Mouse (Mus musculus): ENCODE measurements at regions not wholly inside any gene's neighbourhood (a gene's known extent, or its start where the extent isn't known, plus 50 kb on each side); places are given as distances from the start of the nearest gene placed in this dataset.
A peak's percentile ranks its signal among the peaks of the same experiment; 100 is the strongest.
"Not testable (repeated sequence)": the region's sequence is repeated elsewhere in the genome, so short reads cannot be mapped to it uniquely, and the experiment has no call there.

- peak; percentile 27 for DNase-seq
Observed at GRCm38 (mm10) chr13:99128979-99129378, 55.6 kb upstream of the Zfp366 start.

GRCm38 (mm10) chr13:99128284-99128691 lies 56.3 kb upstream of the Zfp366 start:
- no peak for DNase-seq

DNA sequence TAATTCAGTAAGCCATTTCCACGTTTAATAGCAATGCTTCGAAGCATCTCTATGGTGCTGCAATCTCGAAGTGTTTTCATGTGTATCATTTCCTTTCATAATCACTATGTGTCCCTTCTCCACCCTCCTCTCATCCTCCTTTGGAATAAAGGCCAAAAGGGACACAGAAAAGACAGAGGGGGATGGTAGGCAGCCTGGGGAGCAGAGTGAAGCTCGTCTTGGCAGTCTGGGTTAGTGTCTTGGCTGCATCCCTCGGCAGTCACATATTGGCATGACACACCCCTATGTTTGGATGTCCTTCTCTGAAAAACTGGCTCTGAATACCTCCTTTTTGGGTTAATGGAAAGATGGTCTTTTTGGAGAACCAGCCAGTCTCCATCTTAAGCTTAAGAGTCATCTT lies 56.9 kb upstream of the Zfp366 start:
- DNase-seq = no peak

DNA sequence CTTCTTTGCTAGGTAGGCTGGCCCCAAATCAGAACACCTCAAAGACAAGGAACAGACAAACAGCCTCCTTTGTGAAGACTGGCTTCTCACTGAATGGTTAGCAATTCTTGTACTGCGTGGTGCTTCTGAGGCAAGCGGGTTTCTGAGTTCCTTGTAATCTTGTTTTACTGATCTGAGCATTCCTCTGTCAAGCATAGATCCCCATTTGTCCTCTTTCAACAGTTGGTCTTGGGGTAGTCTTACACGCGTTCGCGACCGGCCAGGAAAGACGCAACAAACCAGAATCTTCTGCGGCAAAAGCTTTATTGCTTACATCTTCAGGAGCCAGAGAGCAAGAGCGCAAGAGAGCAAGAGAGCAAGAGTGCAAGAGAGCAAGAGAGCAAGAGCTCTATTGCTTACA lies 57.7 kb upstream of the Zfp366 start:
- DNase-seq = not testable (repeated sequence)

- no peak for DNase-seq
Observed at GRCm38 (mm10) chr13:99126538-99126937, 58.1 kb upstream of the Zfp366 start.

DNA sequence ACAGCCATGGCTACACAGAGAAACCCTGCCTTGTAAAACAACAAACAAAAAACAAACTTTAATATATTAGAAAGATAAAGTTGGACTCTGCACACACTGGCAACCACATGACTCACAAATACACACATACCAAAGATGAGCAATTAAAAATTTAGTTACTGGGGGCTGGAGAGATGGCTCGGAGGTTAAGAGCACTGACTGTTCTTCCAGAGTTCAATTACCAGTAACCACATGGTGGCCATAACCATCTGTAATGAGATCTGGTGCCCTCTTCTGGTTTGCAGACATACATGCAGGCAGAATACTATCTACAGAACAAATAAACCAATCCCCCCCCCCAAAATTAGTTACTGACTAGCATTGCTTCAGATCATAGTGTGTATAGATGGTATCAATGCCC lies 58.7 kb upstream of the Zfp366 start:
- DNase-seq = no peak

- peak; percentile 45 for DNase-seq
Observed at GRCm38 (mm10) chr13:99124894-99125570, 59.6 kb upstream of the Zfp366 start.

DNA sequence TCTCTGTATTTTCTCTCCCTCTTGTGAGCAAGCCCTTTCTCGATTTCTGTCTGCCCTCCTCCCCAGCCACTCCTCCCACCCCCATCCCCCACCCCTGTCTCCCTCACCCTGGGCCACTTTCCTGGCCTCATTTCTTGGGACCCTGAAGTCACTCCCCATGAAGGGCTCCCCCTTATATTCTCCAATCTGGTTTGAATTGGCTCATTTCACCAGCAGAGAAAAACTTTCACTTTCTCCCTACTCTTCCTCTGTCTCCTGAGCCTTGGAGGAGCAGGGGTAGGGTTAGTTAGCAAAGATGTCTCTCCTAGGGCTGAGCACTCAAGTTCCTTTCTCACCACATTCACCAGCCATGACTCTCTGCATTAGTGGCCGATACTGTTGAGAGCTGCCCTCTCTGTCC lies 60.5 kb upstream of the Zfp366 start:
- no peak for DNase-seq

DNA sequence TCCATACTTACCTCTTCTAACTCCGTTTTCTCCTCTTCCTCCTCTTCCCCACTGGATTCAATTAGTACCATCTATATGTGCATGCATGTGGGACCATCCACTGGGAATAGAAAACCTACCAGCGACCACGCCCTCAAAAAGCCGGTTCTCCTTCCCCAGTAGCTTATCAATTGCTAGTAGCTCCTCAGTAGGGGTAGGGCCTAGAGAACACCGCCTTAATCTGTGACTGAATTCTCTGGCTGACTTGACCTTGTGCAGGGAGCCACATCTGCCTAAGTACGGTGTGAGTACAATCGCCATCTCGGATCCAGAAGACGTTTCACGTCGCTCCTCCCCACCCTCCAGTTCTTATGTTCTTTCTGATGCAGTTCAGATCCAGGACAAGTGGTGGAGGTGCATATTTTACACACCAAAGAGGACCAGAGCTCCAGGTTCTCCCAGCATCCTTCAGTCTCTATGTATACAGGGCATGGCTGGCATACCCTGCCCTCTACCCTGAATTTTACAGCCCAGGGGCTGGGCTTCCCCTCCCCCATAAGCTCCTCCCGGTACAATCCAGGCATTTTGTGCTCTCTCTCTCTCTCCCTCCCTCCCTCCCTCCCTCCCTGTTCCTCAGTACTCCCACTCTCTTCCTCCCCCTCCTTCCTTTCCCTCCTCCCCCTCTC lies 61.0 kb upstream of the Zfp366 start:
- DNase-seq = no peak

GRCm38 (mm10) chr13:99122539-99122938 lies 62.1 kb upstream of the Zfp366 start:
- not testable (repeated sequence) for DNase-seq

GRCm38 (mm10) chr13:99121096-99121495 lies 63.5 kb upstream of the Zfp366 start:
- no peak for DNase-seq

- DNase-seq = no peak
Observed at GRCm38 (mm10) chr13:99119941-99120340, 64.7 kb upstream of the Zfp366 start.

- DNase-seq = no peak
Observed at GRCm38 (mm10) chr13:99118901-99119300, 65.7 kb upstream of the Zfp366 start.

DNA sequence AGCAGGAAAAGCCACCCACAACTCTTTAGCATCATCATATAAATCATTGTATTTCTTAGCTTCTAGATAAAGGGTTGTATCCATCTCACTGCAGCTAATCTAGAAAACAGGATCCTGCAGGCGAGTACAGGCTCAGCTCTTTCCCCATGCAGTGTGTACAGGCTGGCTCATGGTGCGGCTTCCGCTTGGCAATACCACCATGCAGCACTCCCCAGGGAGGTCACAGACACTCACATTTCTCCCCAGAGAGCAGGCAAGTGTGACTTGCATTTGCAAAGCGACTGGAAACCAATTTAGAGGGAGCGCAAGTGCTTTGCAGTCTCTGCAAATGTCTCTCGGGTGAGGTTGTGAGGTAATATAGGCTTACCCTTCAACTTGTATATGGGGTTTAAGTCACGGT lies 69.1 kb upstream of the Zfp366 start:
- peak; percentile 55 for DNase-seq

GRCm38 (mm10) chr13:99114565-99114964 lies 70.1 kb upstream of the Zfp366 start:
- no peak for DNase-seq

GRCm38 (mm10) chr13:99111736-99112386 lies 72.8 kb upstream of the Zfp366 start:
- DNase-seq = no peak

DNA sequence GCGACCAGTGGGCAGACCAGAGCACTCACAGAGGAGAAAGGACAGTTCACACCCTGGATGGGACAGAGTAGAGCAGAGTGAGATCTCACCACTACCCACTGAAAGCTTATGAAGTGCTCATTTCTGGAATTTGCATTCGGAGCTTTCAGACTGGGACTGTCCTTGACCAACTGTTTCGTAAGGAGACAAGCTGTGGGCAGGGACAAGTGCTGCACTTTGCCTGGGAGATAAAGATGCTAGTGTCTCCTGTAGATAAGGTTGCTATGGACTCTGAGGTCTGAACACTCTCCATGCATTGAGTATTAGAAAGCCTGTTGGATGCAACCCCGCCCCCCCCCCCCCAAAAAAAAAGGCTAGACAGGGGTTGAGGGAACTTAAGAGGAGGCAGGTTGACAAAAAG lies 76.6 kb upstream of the Zfp366 start:
- no peak for DNase-seq

- DNase-seq = no peak
Observed at GRCm38 (mm10) chr13:99102089-99102681, 82.4 kb upstream of the Zfp366 start.

DNA sequence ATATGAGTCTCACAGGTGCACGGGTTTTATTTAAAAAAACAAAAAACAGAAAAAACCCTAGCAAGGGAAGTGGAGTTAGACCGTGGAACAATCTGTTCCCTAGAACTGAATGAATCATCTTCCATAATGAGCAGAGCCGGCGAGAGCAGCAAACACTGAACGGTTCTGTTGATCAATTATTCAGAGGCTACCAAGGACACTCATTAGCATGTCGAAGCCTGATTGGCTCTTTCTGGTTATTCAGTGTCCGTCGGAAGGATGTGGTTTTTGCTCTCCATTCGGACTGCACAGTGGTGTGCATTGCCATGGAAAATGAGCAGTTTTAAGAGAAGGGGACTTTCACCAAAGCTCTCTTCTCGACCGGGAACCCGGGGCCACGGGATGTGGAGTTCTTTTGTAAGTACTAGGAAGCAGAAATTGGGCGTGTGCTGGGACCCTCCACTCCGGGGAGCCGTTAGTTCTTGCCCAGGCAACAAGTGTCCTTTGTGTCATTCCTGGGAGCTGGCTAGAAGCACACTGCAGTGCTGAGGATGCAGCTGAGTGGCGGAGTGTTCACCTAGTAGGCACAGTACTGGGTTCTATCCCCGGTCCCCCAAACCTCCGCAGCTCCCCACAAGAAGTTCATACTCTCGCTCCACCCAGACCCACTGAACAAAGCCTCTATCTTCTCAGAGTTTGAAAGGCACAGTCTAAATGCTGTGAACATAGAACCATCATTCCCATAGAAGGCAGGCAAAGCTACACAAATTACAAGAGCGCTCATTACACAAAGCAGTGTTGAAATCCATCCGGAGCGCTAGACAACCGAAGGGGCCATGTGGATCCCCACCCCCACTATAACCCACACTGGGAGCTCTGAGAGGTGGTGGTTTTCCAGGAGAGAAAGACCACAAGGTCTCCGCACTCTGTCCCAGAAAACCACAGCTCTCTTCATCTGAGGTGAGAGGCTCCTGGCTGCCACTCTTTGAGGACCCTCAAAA lies 83.9 kb upstream of the Zfp366 start:
- peak; percentile 57 for DNase-seq

GRCm38 (mm10) chr13:99099794-99100429 lies 84.7 kb upstream of the Zfp366 start:
- DNase-seq = no peak

DNA sequence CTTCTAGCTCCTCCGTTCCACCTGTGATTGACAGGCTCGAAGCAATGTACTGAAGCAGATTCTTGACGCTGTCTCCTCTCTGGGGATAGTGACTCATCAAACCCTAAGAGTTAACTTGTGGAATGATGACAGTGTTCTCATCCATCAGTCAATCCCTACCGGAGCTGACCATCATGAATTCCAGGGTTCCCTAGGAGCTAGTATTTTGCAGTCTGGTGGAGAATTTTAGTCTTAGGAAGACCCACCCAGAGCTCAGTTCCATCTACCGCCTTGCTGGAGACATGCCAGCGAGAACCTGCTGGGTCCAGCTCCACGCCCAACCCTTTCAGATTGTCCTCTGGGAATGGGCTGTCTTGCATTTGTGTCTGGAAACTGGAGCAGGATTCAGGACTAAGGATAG lies 85.4 kb upstream of the Zfp366 start:
- DNase-seq = no peak
